Mouse (Mus musculus): ENCODE results near the gene Cyp3a13. TPM values are rescaled to one million over a fixed set of nuclear protein-coding genes. Genes with fewer than 3 reads are reported as not detected.
"Not testable (repeated sequence)": the region's sequence is repeated elsewhere in the genome, so short reads cannot be mapped to it uniquely, and the experiment has no call there.

Gene Cyp3a13
- total RNA-seq, 4 experiments from 2014 or later = 0.07 to 0.11 TPM; not detected in 2

GRCm38 (mm10) chr5:137872381-137872702 is 49.1 kb downstream of the Cyp3a13 start:
- not testable (repeated sequence) for DNase-seq (ENCODE audit: low spot score in 2 of 2)

- not testable (repeated sequence) for DNase-seq (ENCODE audit: low spot score in 2 of 2)
These were observed 49.6 kb downstream of the Cyp3a13 start, which contains the start of gene Pilrb2 for GRCm38 (mm10) chr5:137871644-137872380. Gene Pilrb2 (minus strand): TSS chr5:137871815.

GRCm38 (mm10) chr5:137868600-137868999 is 52.8 kb downstream of the Cyp3a13 start:
- DNase-seq (ENCODE audit: low spot score in 2 of 2) = not testable (repeated sequence)

- not testable (repeated sequence) for DNase-seq (ENCODE audit: low spot score in 2 of 2)
These were observed 57.4 kb downstream of the Cyp3a13 start for GRCm38 (mm10) chr5:137864008-137864407.

- not testable (repeated sequence) for DNase-seq (ENCODE audit: low spot score in 2 of 2)
These were observed 63.3 kb downstream of the Cyp3a13 start, which contains the start of gene Pilrb1 for GRCm38 (mm10) chr5:137857960-137858710. Gene Pilrb1 (minus strand): TSS chr5:137858106.

GRCm38 (mm10) chr5:137856870-137857269 is 64.5 kb downstream of the Cyp3a13 start:
- not testable (repeated sequence) for DNase-seq (ENCODE audit: low spot score in 2 of 2)

- not testable (repeated sequence) for DNase-seq (ENCODE audit: low spot score in 2 of 2)
These were observed 66.5 kb downstream of the Cyp3a13 start for GRCm38 (mm10) chr5:137854907-137855306.

- DNase-seq (ENCODE audit: low spot score in 2 of 2) = not testable (repeated sequence)
These were observed 71.1 kb downstream of the Cyp3a13 start for GRCm38 (mm10) chr5:137850313-137850712.

Other genes starting within 250 kb of the Cyp3a13 start
- gene Agfg2, start 236.9 kb downstream of the Cyp3a13 start, total RNA-seq (2022) = 1 to 10 TPM; 2.4 to 4.4 (median 3.3) TPM
- under 1 TPM in 2 of 4 experiments, not detected in 2; 0.10 to 0.16 TPM for gene Nyap1, start 180.0 kb downstream of the Cyp3a13 start, total RNA-seq (2022)
- 10 to 100 TPM; 39.6 to 68.9 (median 47.7) TPM for gene Tsc22d4, start 175.9 kb downstream of the Cyp3a13 start, total RNA-seq (2022)
- 1 to 10 TPM; 4.7 to 6.0 (median 5.3) TPM for gene Ppp1r35, start 142.8 kb downstream of the Cyp3a13 start, total RNA-seq (2022)
- gene Mepce, start 134.0 kb downstream of the Cyp3a13 start, total RNA-seq (2022) = 10 to 100 TPM; 23.0 to 24.2 (median 23.3) TPM
- under 1 TPM in 2 of 4 experiments, not detected in 2; 0.24 to 0.31 TPM for gene Zcwpw1, start 133.8 kb downstream of the Cyp3a13 start, total RNA-seq (2022)
- under 1 TPM in 1 of 4 experiments, not detected in 3; 0.21 TPM for gene Pilra, start 85.3 kb downstream of the Cyp3a13 start, total RNA-seq (2022)
- gene Pilrb1, start 63.5 kb downstream of the Cyp3a13 start, total RNA-seq (2022) = under 1 TPM in 1 of 4 experiments, not detected in 3; 0.79 TPM
- not detected for gene Pilrb2, start 49.8 kb downstream of the Cyp3a13 start, total RNA-seq (2022)
- gene Gjc3, start 41.5 kb upstream of the Cyp3a13 start, total RNA-seq (2022) = under 1 TPM; 0.17 to 0.51 (median 0.36) TPM
- under 1 TPM in 1 of 4 experiments, not detected in 3; 0.43 TPM for gene Azgp1, start 59.9 kb upstream of the Cyp3a13 start, total RNA-seq (2022)
- gene Smok3a, start 99.6 kb upstream of the Cyp3a13 start, total RNA-seq (2022) = not detected
- not detected for gene Smok3b, start 99.8 kb upstream of the Cyp3a13 start, total RNA-seq (2022)
- not detected for gene Smok3c, start 131.6 kb upstream of the Cyp3a13 start, total RNA-seq (2022)
- gene Zkscan1, start 163.5 kb upstream of the Cyp3a13 start, total RNA-seq (2022) = 10 to 100 TPM in 3 of 4 experiments, 1 to 10 TPM in 1; 9.6 to 11.6 (median 10.6) TPM
- 10 to 100 TPM; 14.3 to 17.0 (median 15.2) TPM for gene Zscan21, start 195.3 kb upstream of the Cyp3a13 start, total RNA-seq (2022)
- gene Zfp113, start 234.1 kb upstream of the Cyp3a13 start, total RNA-seq (2022) = 1 to 10 TPM; 4.8 to 6.6 (median 5.3) TPM
- gene Cops6, start 239.5 kb upstream of the Cyp3a13 start, total RNA-seq (2022) = 100 to 1,000 TPM; 107 to 117 (median 110) TPM

All from gastrocnemius, adult 8-10 months (tissue).